Mouse (Mus musculus): ENCODE measurements around the gene Rmi1.

GRCm38 (mm10) chr13:58446541-58446940 lies 44.5 kb downstream of the Rmi1 start:
- TF ChIP-seq FLI1 (IDR thresholded peaks at IDR 0.05; ENCODE audit: low read length) (no peak), GATA1 (IDR thresholded peaks at IDR 0.05; ENCODE audit: borderline replicate concordance, low read length) (no peak)

Data from megakaryocyte, embryonic 14.5 days (primary cell).